Mouse (Mus musculus) embryonic facial prominence, embryonic 11.5 days (tissue): ENCODE results near the gene 4930467E23Rik. TPM values are rescaled to one million over a fixed set of nuclear protein-coding genes. Genes with fewer than 3 reads are reported as not detected.
"Not testable (repeated sequence)": the region's sequence is repeated elsewhere in the genome, so short reads cannot be mapped to it uniquely, and the experiment has no call there.

Experiments used
- ATAC-seq: fragments of 200-750 bp; cut with Nextera tagmentation; replicated peaks from 2 replicates; pipeline ENCODE4 v1.8.0; 2017; ENCODE audit warnings: low read depth; ENCODE audit not compliant: insufficient number of reproducible peaks, low FRiP score, low TSS enrichment
- DNase-seq: peaks from one replicate; pipeline ENCODE4 v3.0.0-alpha.2; 2015; ENCODE audit warnings: low spot score
- H3K27ac ChIP-seq: fragments of 300-500 bp; sonication (generic); replicated peaks from 2 replicates; pipeline ENCODE4 v1.5.1; 2014; ENCODE audit warnings: mild to moderate bottlenecking, low read depth, low read length, control low read depth
- H3K27me3 ChIP-seq: fragments of 300-500 bp; sonication (generic); 2 replicates; pipeline ENCODE4 v1.6.1; 2014; ENCODE audit warnings: mild to moderate bottlenecking, low read length, moderate library complexity, mixed read lengths; ENCODE audit not compliant: control insufficient read depth, insufficient read depth
- H3K36me3 ChIP-seq: fragments of 300-500 bp; sonication (generic); replicated peaks from 2 replicates; pipeline ENCODE4 v1.6.1; 2014; ENCODE audit warnings: low read depth, mild to moderate bottlenecking, low read length, moderate library complexity, mixed read lengths; ENCODE audit not compliant: control insufficient read depth, insufficient read depth
- H3K4me1 ChIP-seq: fragments of 300-500 bp; sonication (generic); 2 replicates; pipeline ENCODE4 v1.6.1; 2014; ENCODE audit warnings: low read length, mixed read lengths; ENCODE audit not compliant: control insufficient read depth, insufficient read depth
- H3K4me2 ChIP-seq: fragments of 300-500 bp; sonication (generic); 2 replicates; pipeline ENCODE4 v1.6.1; 2014; ENCODE audit warnings: low read depth, mild to moderate bottlenecking, control low read depth, low read length, moderate library complexity
- H3K4me3 ChIP-seq: fragments of 300-500 bp; sonication (generic); 2 replicates; pipeline ENCODE4 v1.5.1; 2014; ENCODE audit warnings: low read depth, low read length, control low read depth
- H3K9ac ChIP-seq: fragments of 300-500 bp; sonication (generic); replicated peaks from 2 replicates; pipeline ENCODE4 v1.6.1; 2014; ENCODE audit warnings: mild to moderate bottlenecking, control low read depth, low read length
- H3K9me3 ChIP-seq: fragments of 300-500 bp; sonication (generic); replicated peaks from 2 replicates; pipeline ENCODE4 v1.6.1; 2016; ENCODE audit warnings: mild to moderate bottlenecking, low read length, inconsistent platforms, mixed read lengths; ENCODE audit not compliant: control insufficient read depth
- WGBS: fragments of 180-500 bp; shearing (Covaris S2); extraction: QIAGEN DNeasy Blood & Tissue Kit; methylation state at CpG from one replicate; pipeline ENCODE4 v1.1.7; 2014; 5-methylcytosine and 5-hydroxymethylcytosine counted together
- polyA plus RNA-seq: library from polyadenylated mRNA; unstranded; fragments of >200 nt; fragmentation: Nextera tagmentation; extraction: Ambion mirVana; gene quantifications from 2 replicates; pipeline ENCODE4 v1.2.1, GENCODE M21; 2014

Gene 4930467E23Rik
- polyA plus RNA-seq, 1 experiment from 2014 or later = not detected

DNA sequence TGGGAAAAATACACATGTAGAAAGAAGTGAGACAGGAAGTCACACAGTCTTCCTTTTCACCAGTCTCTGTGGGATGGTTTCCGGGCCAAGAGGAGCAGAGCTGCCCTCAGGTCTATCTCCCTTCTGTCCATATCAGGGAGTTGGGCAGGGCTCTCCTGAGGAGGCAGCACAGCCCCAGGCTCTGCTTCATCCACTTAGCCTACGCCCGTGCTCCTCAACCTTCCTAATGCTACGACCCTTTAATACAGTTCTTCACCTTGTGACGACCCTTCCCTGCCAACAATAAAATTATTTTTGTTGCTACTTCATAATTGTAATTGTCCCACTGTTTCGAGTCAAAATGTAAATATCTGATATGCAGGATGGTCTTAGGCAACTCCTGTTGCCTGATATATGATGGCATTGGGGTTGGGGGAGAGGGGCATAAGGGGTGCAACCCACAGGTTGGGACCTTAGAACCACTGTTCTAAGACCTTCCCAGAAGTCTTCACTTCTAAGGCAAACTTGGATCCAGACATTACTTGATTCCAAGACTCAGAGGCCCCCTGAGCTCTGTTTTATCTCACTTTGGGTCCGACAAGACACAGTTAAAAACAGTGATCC, 16.0 kb upstream of the 4930467E23Rik start:
- WGBS = 86% methylated on average over 6 of the region's 7 CpGs
- not testable (repeated sequence) for H3K4me3 ChIP-seq, H3K27me3 ChIP-seq, H3K27ac ChIP-seq, H3K9me3 ChIP-seq, H3K9ac ChIP-seq, H3K4me2 ChIP-seq, DNase-seq, H3K4me1 ChIP-seq, H3K36me3 ChIP-seq
- ATAC-seq = 0 out of 2 replicates have a peak, but pooled peaks have one; percentile 70

DNA sequence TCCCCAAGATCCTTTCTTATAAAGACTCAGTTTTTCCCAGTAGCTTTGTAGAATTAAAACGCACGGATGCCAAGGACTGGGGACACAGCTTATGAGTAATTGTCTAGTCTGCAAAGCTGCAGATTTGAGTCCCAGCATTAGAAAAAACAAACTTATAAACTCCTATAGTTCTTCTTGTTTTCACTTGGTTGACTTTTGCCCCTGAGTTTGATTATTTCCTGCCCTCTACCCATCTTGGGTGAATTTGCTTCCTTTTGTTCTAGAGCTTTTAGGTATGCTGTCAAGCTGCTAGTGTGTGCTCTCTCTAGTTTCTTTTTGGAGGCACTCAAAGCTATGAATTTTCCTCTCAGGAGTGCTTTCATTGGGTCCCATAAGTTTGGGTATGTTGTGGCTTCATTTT, 14.9 kb upstream of the 4930467E23Rik start:
- H3K9me3 ChIP-seq, H3K36me3 ChIP-seq, H3K4me2 ChIP-seq, H3K4me1 ChIP-seq, ATAC-seq, H3K27ac ChIP-seq, DNase-seq, H3K27me3 ChIP-seq, H3K9ac ChIP-seq, H3K4me3 ChIP-seq: not testable (repeated sequence)
- WGBS = 91% methylated on average over 2 of the region's 2 CpGs

DNA sequence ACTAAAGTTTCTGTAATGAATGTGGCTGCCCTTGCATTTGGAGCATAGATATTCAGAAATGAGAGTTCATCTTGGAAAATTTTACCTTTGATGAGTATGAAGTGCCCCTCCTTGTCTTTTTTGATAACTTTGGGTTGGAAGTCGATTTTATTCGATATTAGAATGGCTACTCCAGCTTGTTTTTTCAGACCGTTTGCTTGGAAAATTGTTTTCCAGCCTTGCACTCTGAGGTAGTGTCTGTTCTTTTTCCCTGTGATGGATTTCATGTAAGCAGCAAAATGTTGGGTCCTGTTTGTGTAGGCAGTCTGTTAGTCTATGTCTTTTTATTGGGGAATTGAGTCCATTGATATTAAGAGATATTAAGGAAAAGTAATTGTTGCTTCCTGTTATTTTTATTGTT, 14.1 kb upstream of the 4930467E23Rik start:
- H3K4me2 ChIP-seq, H3K4me3 ChIP-seq, DNase-seq, H3K9me3 ChIP-seq, H3K27me3 ChIP-seq, H3K9ac ChIP-seq, H3K27ac ChIP-seq, H3K4me1 ChIP-seq, ATAC-seq, H3K36me3 ChIP-seq: not testable (repeated sequence)
- 72% methylated on average over 3 of the region's 3 CpGs for WGBS

DNA sequence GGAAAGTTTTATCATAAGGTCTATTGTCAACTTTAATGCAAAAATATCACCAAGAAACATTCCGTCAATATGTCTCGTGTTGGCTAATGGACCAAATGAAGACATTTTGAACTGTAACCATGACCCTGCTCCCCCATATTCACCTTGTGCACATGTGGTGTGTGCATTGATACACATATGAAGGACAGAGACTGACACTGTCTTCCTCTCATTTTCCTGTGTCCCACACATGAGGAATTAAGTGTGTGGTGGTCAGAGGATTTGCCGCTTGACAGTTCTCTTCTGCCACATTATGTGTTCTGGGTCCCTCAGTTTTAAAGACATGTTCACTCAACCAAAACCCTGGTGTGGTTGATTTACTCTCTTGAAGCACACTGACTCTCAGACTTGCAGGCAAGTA, 11.5 kb upstream of the 4930467E23Rik start:
- not testable (repeated sequence) for H3K4me3 ChIP-seq, DNase-seq, H3K27ac ChIP-seq, H3K9me3 ChIP-seq, H3K36me3 ChIP-seq, ATAC-seq, H3K9ac ChIP-seq, H3K4me2 ChIP-seq, H3K4me1 ChIP-seq, H3K27me3 ChIP-seq
- WGBS = 94% methylated on average over 3 of the region's 3 CpGs

DNA sequence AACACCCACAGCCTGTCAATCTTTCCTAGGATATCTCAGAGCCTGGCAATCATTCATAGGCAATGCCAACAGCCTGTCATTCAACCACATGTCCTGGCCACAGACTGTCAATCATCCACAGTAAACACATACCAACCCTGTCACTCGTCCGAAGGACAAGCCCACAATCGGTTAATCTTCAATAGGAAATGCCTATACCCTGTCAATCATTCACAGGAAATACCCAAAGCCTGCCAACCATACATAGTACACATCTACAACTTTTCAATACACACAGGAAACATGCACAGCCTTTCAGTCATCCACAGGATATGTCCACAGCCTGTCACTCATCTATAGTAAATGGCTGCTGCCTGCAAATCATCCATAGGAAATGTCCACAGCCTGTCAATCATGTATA, 9.9 kb upstream of the 4930467E23Rik start:
- not testable (repeated sequence) for H3K27ac ChIP-seq, DNase-seq, H3K9ac ChIP-seq, H3K4me3 ChIP-seq, H3K9me3 ChIP-seq, H3K4me1 ChIP-seq, H3K27me3 ChIP-seq, ATAC-seq, H3K36me3 ChIP-seq, H3K4me2 ChIP-seq
- 72% methylated on average over 3 of the region's 3 CpGs for WGBS

DNA sequence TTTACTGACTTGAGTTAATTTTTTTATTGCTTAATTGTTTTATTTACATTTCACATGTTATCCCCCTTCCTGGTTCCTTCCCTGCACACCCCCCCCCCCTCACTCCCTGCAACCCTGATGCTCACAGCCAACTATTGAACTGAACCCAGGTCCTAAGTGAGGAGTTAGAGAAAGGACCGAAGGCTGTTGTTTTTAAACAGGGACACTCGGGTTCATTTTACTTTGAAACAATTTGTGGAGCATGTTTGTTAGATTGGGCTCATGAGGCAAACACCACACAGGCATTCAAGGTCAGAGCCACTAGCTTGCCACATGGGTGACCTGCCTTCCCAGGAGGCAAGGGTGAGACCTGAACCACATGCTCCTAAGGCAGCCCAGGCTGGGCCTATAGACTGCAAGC, 4.5 kb upstream of the 4930467E23Rik start:
- not testable (repeated sequence) for H3K36me3 ChIP-seq, H3K9me3 ChIP-seq, H3K4me3 ChIP-seq, H3K4me1 ChIP-seq, H3K27me3 ChIP-seq, H3K9ac ChIP-seq, H3K27ac ChIP-seq, DNase-seq, H3K4me2 ChIP-seq, ATAC-seq
- WGBS = 61% methylated on average over 2 of the region's 2 CpGs

DNA sequence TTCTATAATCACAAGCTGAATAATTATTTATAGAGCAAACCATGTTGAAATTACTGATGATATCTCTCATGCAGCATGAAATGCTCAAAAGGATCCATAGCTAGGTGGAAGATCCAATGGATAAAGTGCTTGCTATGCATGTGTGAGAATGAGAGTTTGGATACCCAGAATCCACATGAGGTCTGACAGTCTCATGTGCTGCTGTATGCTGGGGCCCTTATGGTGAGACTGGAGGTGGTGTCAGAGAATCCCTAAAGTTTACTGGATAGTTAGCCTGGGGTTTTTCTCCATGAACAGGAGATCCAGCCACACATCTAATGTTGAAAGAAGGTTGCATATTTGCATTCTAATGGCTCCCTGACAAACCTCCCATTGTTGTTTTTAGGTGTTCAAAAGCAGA, 22.4 kb downstream of the 4930467E23Rik start:
- not testable (repeated sequence) for H3K4me2 ChIP-seq, H3K9ac ChIP-seq, H3K9me3 ChIP-seq, H3K4me1 ChIP-seq, H3K27me3 ChIP-seq, ATAC-seq, H3K4me3 ChIP-seq, H3K27ac ChIP-seq, DNase-seq, H3K36me3 ChIP-seq

DNA sequence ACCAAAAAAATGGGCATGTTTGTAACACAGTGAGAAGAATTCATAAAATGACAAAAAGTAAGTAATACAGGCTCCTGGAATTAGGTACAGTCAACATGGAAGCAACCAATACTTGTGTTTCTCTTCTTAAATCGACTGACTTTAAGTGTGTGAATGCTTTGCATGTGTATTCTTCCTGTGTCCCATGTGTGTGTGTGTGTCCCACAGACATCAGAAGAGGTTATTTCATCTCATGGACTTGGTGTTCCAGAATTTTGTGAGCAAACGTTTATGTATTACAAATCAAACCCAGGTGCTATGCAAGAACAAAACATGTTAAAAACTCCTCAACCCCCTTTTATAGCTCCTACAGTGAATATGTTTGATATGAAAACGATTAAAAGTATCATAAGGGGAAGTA, 24.8 kb downstream of the 4930467E23Rik start:
- not testable (repeated sequence) for H3K27me3 ChIP-seq, H3K4me3 ChIP-seq, H3K36me3 ChIP-seq, H3K4me2 ChIP-seq, DNase-seq, ATAC-seq, H3K9me3 ChIP-seq, H3K4me1 ChIP-seq, H3K9ac ChIP-seq, H3K27ac ChIP-seq
- 68% methylated on average over 2 of the region's 3 CpGs for WGBS
